Mouse (Mus musculus) CH12.LX (cell line): Measurements from ENCODE around the gene Mospd3. TPM values are rescaled to one million over a fixed set of nuclear protein-coding genes. Genes with fewer than 3 reads are reported as not detected.

Experiments
- DNase-seq: peaks from one replicate; pipeline ENCODE4 v3.0.0-alpha.2; 2013; ENCODE audit errors: extremely low read depth
- H3K27ac ChIP-seq: 2 replicates; pipeline ENCODE4 v1.5.1; 2012; ENCODE audit warnings: low read depth, mild to moderate bottlenecking, control low read depth, moderate library complexity; ENCODE audit not compliant: insufficient read depth
- H3K27me3 ChIP-seq: replicated peaks from 2 replicates; pipeline ENCODE3; 2012; ENCODE audit warnings: inconsistent platforms
- H3K36me3 ChIP-seq, 2 experiments: replicated peaks in 1 of 2; 2 replicates each; pipeline versions ENCODE3 to v1.6.1; 2012; ENCODE audit warnings: inconsistent platforms in 1 of 2, low read length in 1 of 2, mild to moderate bottlenecking in 1 of 2, mixed read lengths in 1 of 2, moderate library complexity in 1 of 2; ENCODE audit not compliant: control insufficient read depth in 1 of 2, insufficient read depth in 1 of 2
- H3K4me1 ChIP-seq, 2 experiments: 2 replicates each; pipeline ENCODE4 v1.6.1; 2012; ENCODE audit warnings: inconsistent platforms in 1 of 2, moderate library complexity in 1 of 2; ENCODE audit not compliant: insufficient read depth in 2 of 2, control insufficient read depth in 1 of 2
- H3K4me2 ChIP-seq: 2 replicates; pipeline ENCODE4 v1.6.1; 2012; ENCODE audit warnings: low read depth, mild to moderate bottlenecking, control low read depth; ENCODE audit not compliant: poor library complexity, insufficient read depth, severe bottlenecking
- H3K4me3 ChIP-seq, 3 experiments: fragments of 150-350 bp in 1 of 3; sonication (generic) in 1 of 3; replicated peaks in 1 of 3; 2 replicates each; pipeline versions ENCODE3 to v1.5.1; 2011 to 2012; ENCODE audit warnings: low read depth in 2 of 3, low read length in 2 of 3, mild to moderate bottlenecking in 2 of 3, moderate library complexity in 2 of 3, control low read depth in 1 of 3, improper control_type of control experiment in 1 of 3, inconsistent platforms in 1 of 3, mixed read lengths in 1 of 3; ENCODE audit not compliant: poor library complexity in 1 of 3
- H3K79me2 ChIP-seq: replicated peaks from 2 replicates; pipeline ENCODE4 v1.6.1; 2012; ENCODE audit warnings: mild to moderate bottlenecking, moderate library complexity; ENCODE audit not compliant: control insufficient read depth, poor library complexity, insufficient read depth, severe bottlenecking; ENCODE audit errors: extremely low read depth
- H3K9ac ChIP-seq: 2 replicates; pipeline ENCODE4 v1.6.1; 2012; ENCODE audit warnings: low read depth, mild to moderate bottlenecking, control low read depth, moderate library complexity; ENCODE audit not compliant: insufficient read depth
- H3K9me3 ChIP-seq: replicated peaks from 2 replicates; pipeline ENCODE3; 2012; ENCODE audit warnings: low read length, inconsistent platforms, mixed read lengths
- BHLHE40 ChIP-seq: IDR thresholded peaks from 2 replicates; pipeline ENCODE4 v1.6.1; 2011; ENCODE audit warnings: mild to moderate bottlenecking, low read depth, low read length, improper control_type of control experiment
- CHD1 ChIP-seq: IDR thresholded peaks from 2 replicates; pipeline ENCODE4 v1.6.1; 2012; ENCODE audit warnings: low read depth, low read length, improper control_type of control experiment, inconsistent platforms
- CHD2 ChIP-seq: IDR thresholded peaks from 2 replicates; pipeline ENCODE4 v1.6.1; 2011; ENCODE audit warnings: low read length, improper control_type of control experiment
- CTCF ChIP-seq, 2 experiments: IDR thresholded peaks in 1 of 2; conservative IDR thresholded peaks in 1 of 2; 2 replicates each; pipeline ENCODE4 v1.5.1; 2011 to 2012; ENCODE audit warnings: low read depth in 2 of 2, low read length in 2 of 2, improper control_type of control experiment in 1 of 2, inconsistent platforms in 1 of 2, mild to moderate bottlenecking in 1 of 2, moderate library complexity in 1 of 2
- E2F4 ChIP-seq: IDR thresholded peaks from 2 replicates; pipeline ENCODE4 v1.6.1; 2011; ENCODE audit warnings: low read depth, low read length, improper control_type of control experiment; ENCODE audit not compliant: insufficient replicate concordance
- ELF1 ChIP-seq: IDR thresholded peaks from 2 replicates; pipeline ENCODE4 v1.6.1; 2014; ENCODE audit warnings: low read depth, mild to moderate bottlenecking, inconsistent platforms, low read length, improper control_type of control experiment
- ETS1 ChIP-seq: conservative IDR thresholded peaks from 2 replicates; pipeline ENCODE4 v1.6.1; 2012; ENCODE audit warnings: low read depth, mild to moderate bottlenecking, inconsistent platforms, low read length, improper control_type of control experiment, moderate library complexity
- GABPA ChIP-seq: IDR thresholded peaks from 2 replicates; pipeline ENCODE4 v1.6.1; 2012; ENCODE audit warnings: low read depth, low read length, improper control_type of control experiment, inconsistent platforms; ENCODE audit not compliant: insufficient replicate concordance
- HCFC1 ChIP-seq: IDR thresholded peaks from 2 replicates; pipeline ENCODE4 v1.6.1; 2012; ENCODE audit warnings: low read depth, mild to moderate bottlenecking, inconsistent platforms, low read length, improper control_type of control experiment
- IRF4 ChIP-seq: IDR thresholded peaks from 2 replicates; pipeline ENCODE4 v1.6.1; 2014; ENCODE audit warnings: low read depth, mild to moderate bottlenecking, inconsistent platforms, low read length, improper control_type of control experiment
- JUN ChIP-seq: IDR thresholded peaks from 2 replicates; pipeline ENCODE4 v1.6.1; 2011; ENCODE audit warnings: low read depth, mild to moderate bottlenecking, low read length, improper control_type of control experiment, moderate library complexity; ENCODE audit not compliant: insufficient read depth
- JUND ChIP-seq: conservative IDR thresholded peaks from 2 replicates; pipeline ENCODE4 v1.6.1; 2011; ENCODE audit warnings: low read depth, low read length, improper control_type of control experiment
- KAT2A ChIP-seq: IDR thresholded peaks from 2 replicates; pipeline ENCODE4 v1.6.1; 2012; ENCODE audit warnings: low read length, improper control_type of control experiment, inconsistent platforms; ENCODE audit not compliant: insufficient replicate concordance
- MAZ ChIP-seq: IDR thresholded peaks from 2 replicates; pipeline ENCODE4 v1.6.1; 2012; ENCODE audit warnings: low read depth, mild to moderate bottlenecking, inconsistent platforms, low read length, improper control_type of control experiment, moderate library complexity
- MXI1 ChIP-seq: IDR thresholded peaks from 2 replicates; pipeline ENCODE4 v1.6.1; 2011; ENCODE audit warnings: mild to moderate bottlenecking, low read depth, low read length, improper control_type of control experiment
- NRF1 ChIP-seq: IDR thresholded peaks from 2 replicates; pipeline ENCODE4 v1.6.1; 2014; ENCODE audit warnings: low read depth, mild to moderate bottlenecking, inconsistent platforms, low read length, improper control_type of control experiment, moderate library complexity
- PAX5 ChIP-seq: IDR thresholded peaks from 2 replicates; pipeline ENCODE4 v1.6.1; 2012; ENCODE audit warnings: low read length, inconsistent platforms, mixed read lengths
- POLR2AphosphoS2 ChIP-seq: IDR thresholded peaks from 2 replicates; pipeline ENCODE4 v1.6.1; 2011; ENCODE audit warnings: low read depth, low read length, improper control_type of control experiment
- SIN3A ChIP-seq: IDR thresholded peaks from 2 replicates; pipeline ENCODE4 v1.6.1; 2012; ENCODE audit warnings: low read length, improper control_type of control experiment, inconsistent platforms
- SMC3 ChIP-seq: IDR thresholded peaks from 2 replicates; pipeline ENCODE4 v1.6.1; 2011; ENCODE audit warnings: low read depth, low read length, improper control_type of control experiment
- TBP ChIP-seq: conservative IDR thresholded peaks from 2 replicates; pipeline ENCODE4 v1.6.1; 2011; ENCODE audit warnings: low read depth, low read length, improper control_type of control experiment
- TCF12 ChIP-seq: IDR thresholded peaks from 2 replicates; pipeline ENCODE4 v1.6.1; 2014; ENCODE audit warnings: low read depth, mild to moderate bottlenecking, inconsistent platforms, low read length, improper control_type of control experiment
- UBTF ChIP-seq: IDR thresholded peaks from 2 replicates; pipeline ENCODE4 v1.6.1; 2012; ENCODE audit warnings: low read depth, mild to moderate bottlenecking, inconsistent platforms, low read length, improper control_type of control experiment, moderate library complexity
- USF1 ChIP-seq: IDR thresholded peaks from 2 replicates; pipeline ENCODE4 v1.6.1; 2014; ENCODE audit warnings: low read depth, mild to moderate bottlenecking, inconsistent platforms, low read length, improper control_type of control experiment
- ZC3H11A ChIP-seq: IDR thresholded peaks from 2 replicates; pipeline ENCODE4 v1.6.1; 2012; ENCODE audit warnings: low read depth, mild to moderate bottlenecking, inconsistent platforms, low read length, improper control_type of control experiment
- ZKSCAN1 ChIP-seq: IDR thresholded peaks from 2 replicates; pipeline ENCODE4 v1.6.1; 2012; ENCODE audit warnings: low read depth, inconsistent platforms, low read length, improper control_type of control experiment, borderline replicate concordance
- dilution Hi-C: fragments of 300-500 bp; cut with MboI; formaldehyde crosslinking; loops from 2 replicates; pipeline ENCODE4 v1.14.3; 2020; ENCODE audit warnings: low sequenced_read_pairs; ENCODE audit not compliant: extremely low pct_unique_long_range_greater_than_20kb, extremely low pct_ligation_motif_present
- in situ Hi-C: fragments of 300-500 bp; cut with MboI; formaldehyde crosslinking; loops from 3 replicates; pipeline ENCODE4 v1.14.3; 2019; ENCODE audit warnings: low sequenced_read_pairs, low pct_ligation_motif_present, low pct_unique_long_range_greater_than_20kb, mixed read lengths
- polyA plus RNA-seq: library from polyadenylated mRNA; unstranded; fragments of >175 nt; gene quantifications from 2 replicates; pipeline ENCODE4 v1.2.1, GENCODE M21; 2012; ENCODE audit warnings: low read depth; ENCODE audit not compliant: insufficient read length
- total RNA-seq, 2 experiments: library from RNA; depleted of rRNA; stranded (reverse); fragments of 300-350 nt in 1 of 2; fragments of >200 nt in 1 of 2; gene quantifications; 2 replicates each; pipeline ENCODE4 v1.2.3; 2012 to 2014

Mospd3 gene
- total and polyA plus RNA-seq, 3 experiments, result 1.5 to 23.7 (median 4.2) TPM

- Histone ChIP-seq H3K79me2 (peaks cover 14% of the 10 kb centered on the region), H3K4me3 (peak overlapping the region; percentile 79 to 91 (median 81)), H3K4me2 (peak overlapping the region; percentile 57), H3K4me1 (peaks cover 16 to 48% of the 10 kb centered on the region in 2 experiments), H3K9me3 (no peaks in the 10 kb centered on the region), H3K27me3 (no peaks in the 10 kb centered on the region), H3K36me3 (peaks cover 18 to 27% of the 10 kb centered on the region in 2 experiments), H3K9ac (peak overlapping the region; percentile 28), H3K27ac (peak overlapping the region; percentile 94)
- dilution Hi-C loops (no loop called here), in situ Hi-C loops (no loop called here)
- no peak for DNase-seq
- TF ChIP-seq ZKSCAN1 (peak; percentile 87), GABPA (no peak), HCFC1 (no peak), USF1 (no peak), NRF1 (no peak), E2F4 (no peak), CHD2 (peak; percentile 58), MAZ (no peak), ELF1 (0 out of 2 replicates have a peak, but pooled peaks have one; percentile 10), PAX5 (no peak), ETS1 (no peak), SMC3 (no peak), TCF12 (no peak; the same call in 1 of the 2 replicates), POLR2AphosphoS2 (no peak), BHLHE40 (no peak), KAT2A (no peak), CHD1 (peak; percentile 84; the same call in 1 of the 2 replicates), CTCF (conservative IDR thresholded peaks at IDR 0.05 in 1 of 2, IDR thresholded peaks at IDR 0.05 in 1 of 2; ENCODE audit: low read depth in 2 of 2, low read length in 2 of 2) (no peak), JUN (no peak), MXI1 (no peak), TBP (no peak), ZC3H11A (no peak), UBTF (no peak), SIN3A (0 out of 2 replicates have a peak, but pooled peaks have one; percentile 9), IRF4 (no peak; the same call in 1 of the 2 replicates), JUND (no peak)
Measured at GRCm38 (mm10) chr5:137630602-137631001, 29.7 kb upstream of the Mospd3 start.
